Mouse (Mus musculus) embryonic facial prominence, embryonic 14.5 days (tissue): Measurements from ENCODE around the gene Dnah10. TPM values are rescaled to one million over a fixed set of nuclear protein-coding genes. Genes with fewer than 3 reads are reported as not detected.

Experiments used
- ATAC-seq: fragments of 200-750 bp; cut with Nextera tagmentation; 2 replicates; pipeline ENCODE4 v1.8.0; 2017; ENCODE audit warnings: low read depth, moderate number of reproducible peaks, moderate TSS enrichment
- DNase-seq: peaks from one replicate; pipeline ENCODE4 v3.0.0-alpha.2; 2015; ENCODE audit warnings: low spot score
- H3K27ac ChIP-seq: fragments of 300-500 bp; sonication (generic); replicated peaks from 2 replicates; pipeline ENCODE4 v1.5.1; 2014; ENCODE audit warnings: low read depth, mild to moderate bottlenecking, low read length, moderate library complexity
- H3K27me3 ChIP-seq: fragments of 300-500 bp; sonication (generic); replicated peaks from 2 replicates; pipeline ENCODE4 v1.6.1; 2014; ENCODE audit warnings: low read length; ENCODE audit not compliant: control insufficient read depth, insufficient read depth
- H3K36me3 ChIP-seq: fragments of 300-500 bp; sonication (generic); 2 replicates; pipeline ENCODE4 v1.6.1; 2014; ENCODE audit warnings: low read length, mixed read lengths; ENCODE audit not compliant: control insufficient read depth, insufficient read depth
- H3K4me1 ChIP-seq: fragments of 300-500 bp; sonication (generic); 2 replicates; pipeline ENCODE4 v1.6.1; 2014; ENCODE audit warnings: antibody characterized with exemption, low read length; ENCODE audit not compliant: control insufficient read depth, insufficient read depth
- H3K4me2 ChIP-seq: fragments of 300-500 bp; sonication (generic); 2 replicates; pipeline ENCODE4 v1.6.1; 2014; ENCODE audit warnings: low read depth, mild to moderate bottlenecking, low read length, moderate library complexity, mixed read lengths
- H3K4me3 ChIP-seq: fragments of 300-500 bp; sonication (generic); 2 replicates; pipeline ENCODE4 v1.5.1; 2014; ENCODE audit warnings: low read depth, mild to moderate bottlenecking, low read length
- H3K9ac ChIP-seq: fragments of 300-500 bp; sonication (generic); 2 replicates; pipeline ENCODE4 v1.6.1; 2014; ENCODE audit warnings: low read depth, mild to moderate bottlenecking, low read length, moderate library complexity, mixed read lengths
- H3K9me3 ChIP-seq: fragments of 300-500 bp; sonication (generic); 2 replicates; pipeline ENCODE4 v1.6.1; 2016; ENCODE audit warnings: low read length; ENCODE audit not compliant: control insufficient read depth
- WGBS: fragments of 180-500 bp; shearing (Covaris S2); extraction: QIAGEN DNeasy Blood & Tissue Kit; methylation state at CpG from one replicate; pipeline ENCODE4 v1.1.7; 2014; 5-methylcytosine and 5-hydroxymethylcytosine counted together
- polyA plus RNA-seq: library from polyadenylated mRNA; unstranded; fragments of >200 nt; fragmentation: Nextera tagmentation; extraction: Ambion mirVana; gene quantifications from 2 replicates; pipeline ENCODE4 v1.2.1, GENCODE M21; 2014

Dnah10 gene
- polyA plus RNA-seq, 1 experiment from 2014 or later = 0.39 TPM

DNA sequence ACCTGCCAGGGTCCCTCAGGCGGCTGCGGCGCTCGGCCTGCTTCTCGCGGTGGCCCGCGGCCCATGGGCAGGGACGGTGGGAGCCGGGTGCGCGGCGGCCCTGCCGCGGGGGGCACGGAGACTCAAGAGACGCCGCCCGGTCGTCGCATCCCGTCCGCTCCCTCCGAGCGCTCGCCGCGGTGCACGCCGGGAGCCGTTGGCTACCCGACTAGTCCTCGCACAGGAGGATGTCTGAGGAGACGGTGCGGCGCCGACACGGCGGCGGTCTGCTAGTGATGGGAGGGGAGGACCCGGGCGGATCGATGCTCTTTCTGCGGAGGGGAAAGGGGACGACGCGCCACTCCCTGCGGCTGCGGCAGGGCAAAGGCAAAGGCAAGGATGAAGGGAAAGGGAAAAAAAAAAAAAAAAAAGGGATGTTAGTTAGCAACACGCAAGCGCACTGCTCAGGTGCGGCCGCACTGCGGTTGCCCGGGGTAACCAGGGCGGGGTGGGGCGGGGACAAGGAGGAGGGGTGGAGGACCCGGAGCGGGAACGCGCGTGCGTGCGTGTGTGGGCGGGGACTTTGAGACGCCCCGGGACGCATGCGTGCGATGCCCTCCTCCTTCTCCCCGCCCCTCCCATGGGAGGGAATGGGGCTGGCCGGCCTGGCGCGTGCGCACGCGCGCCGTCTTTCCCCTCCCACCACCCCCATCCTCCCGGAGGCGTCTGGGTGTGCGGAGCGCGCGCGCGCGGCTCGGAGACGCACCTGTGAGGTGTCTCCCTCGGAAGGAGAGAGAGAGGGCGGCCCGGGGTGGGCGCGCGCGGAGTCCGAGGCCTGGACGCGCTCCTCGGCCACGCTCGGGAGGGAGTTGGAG, 137.4 kb downstream of the Dnah10 start, which contains the start of the genes Ccdc92 and Zfp664:
TSS of gene Ccdc92 (minus strand) at position 412 of the 854 bp plus-strand sequence.
TSS of gene Zfp664 (plus strand) at position 679 of the 854 bp plus-strand sequence.
- ATAC-seq (peak; percentile 95), DNase-seq (peak; percentile 99)
- Histone ChIP-seq H3K4me1 (peaks cover 9% of the 10 kb centered on the region), H3K27me3 (peaks cover 20% of the 10 kb centered on the region), H3K36me3 (peaks cover 14% of the 10 kb centered on the region; the same call in 1 of the 2 replicates), H3K27ac (peak within 1 kb of the TSS; percentile 88), H3K4me3 (peak within 1 kb of the TSS; percentile 96), H3K9me3 (no peaks in the 10 kb centered on the region), H3K4me2 (peak within 1 kb of the TSS; percentile 96), H3K9ac (peak within 1 kb of the TSS; percentile 89)
- 0% methylated on average over 55 of the region's 103 CpGs for WGBS

DNA sequence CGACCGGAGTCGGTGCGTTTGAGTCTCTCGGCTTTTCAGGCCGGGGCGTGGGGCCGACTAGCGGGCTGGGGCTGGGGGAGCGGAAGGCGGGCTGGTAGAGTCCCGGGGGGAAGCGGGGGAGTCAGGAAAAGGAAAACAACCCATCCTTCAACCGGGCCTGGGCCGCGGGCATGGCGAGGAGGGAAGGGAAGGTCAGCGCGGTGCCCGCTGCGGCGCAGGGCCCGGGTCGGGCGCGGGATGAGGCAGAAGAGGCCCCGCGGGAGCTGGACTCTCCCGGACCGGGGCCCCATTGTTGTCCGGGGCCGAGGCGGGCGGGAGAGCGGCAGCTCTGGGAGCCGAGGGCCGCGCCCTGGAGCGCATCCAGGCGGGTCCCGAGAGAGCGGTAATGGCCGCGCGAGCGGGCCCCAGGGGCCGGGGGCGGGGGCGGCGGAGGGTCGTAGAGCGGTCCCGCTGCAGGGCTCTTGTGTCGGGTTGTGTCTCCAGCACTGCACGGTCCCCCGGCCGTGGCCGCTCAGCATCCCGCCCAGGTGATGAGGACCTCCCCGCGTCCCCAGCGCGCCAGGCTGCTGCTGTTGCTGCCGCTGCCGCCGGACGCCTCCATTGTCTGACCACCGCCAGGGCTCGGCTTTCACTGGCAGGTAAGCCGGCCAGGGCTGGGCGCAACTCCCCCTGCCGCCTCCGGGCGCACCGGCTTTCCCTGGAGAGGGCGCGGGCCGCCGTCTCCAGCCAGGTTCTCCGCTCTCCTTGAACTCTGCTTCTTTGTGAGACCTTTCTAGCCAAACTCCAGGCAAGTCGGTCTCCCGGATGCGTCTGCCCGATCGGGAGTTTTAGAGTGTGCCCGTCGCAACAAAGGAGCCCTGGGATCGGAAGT, 138.2 kb downstream of the Dnah10 start:
- peaks cover 14% of the 10 kb centered on the region; the same call in 1 of the 2 replicates for H3K36me3 ChIP-seq
- H3K9ac ChIP-seq = peak overlapping the region; percentile 89
- no peaks in the 10 kb centered on the region for H3K9me3 ChIP-seq
- ATAC-seq (peak; percentile 41), DNase-seq (peak; percentile 24)
- WGBS = under 1% methylated on average over 37 of the region's 88 CpGs
- H3K27me3 ChIP-seq = peaks cover 20% of the 10 kb centered on the region
- peaks cover 9% of the 10 kb centered on the region for H3K4me1 ChIP-seq
- H3K4me3 ChIP-seq = peak overlapping the region; percentile 96
- H3K27ac ChIP-seq = peak overlapping the region; percentile 88
- H3K4me2 ChIP-seq = peak overlapping the region; percentile 85

DNA sequence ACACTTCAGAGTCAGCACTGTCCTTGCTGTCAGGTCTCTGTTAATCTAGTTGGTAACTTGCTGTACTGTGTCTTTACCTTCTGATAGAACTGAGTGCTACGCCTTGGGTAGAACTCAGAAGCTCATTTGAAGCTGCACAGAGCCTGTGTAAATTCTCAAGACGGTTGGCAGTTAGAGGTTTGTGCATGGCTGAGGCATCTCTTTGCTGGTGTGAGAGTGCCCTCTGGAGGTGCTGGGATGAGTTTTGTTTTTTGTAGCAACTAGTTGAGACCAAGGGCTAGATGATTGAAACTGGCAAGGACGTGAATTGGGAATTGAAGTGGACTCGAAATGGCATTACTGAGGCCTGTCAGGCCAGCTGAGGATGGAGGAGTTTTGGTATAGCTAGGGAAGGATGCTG, 144.1 kb downstream of the Dnah10 start:
- Histone ChIP-seq H3K36me3 (peaks cover 20% of the 10 kb centered on the region; the same call in 1 of the 2 replicates), H3K4me2 (no peak overlapping the region), H3K4me1 (peaks cover 4% of the 10 kb centered on the region; the same call in 1 of the 2 replicates), H3K27me3 (no peaks in the 10 kb centered on the region), H3K4me3 (no peak overlapping the region), H3K9me3 (no peaks in the 10 kb centered on the region), H3K27ac (no peak overlapping the region), H3K9ac (no peak overlapping the region)
- 48% methylated on average over 4 of the region's 4 CpGs for WGBS
- DNase-seq = peak; percentile 78
- no peak for ATAC-seq

DNA sequence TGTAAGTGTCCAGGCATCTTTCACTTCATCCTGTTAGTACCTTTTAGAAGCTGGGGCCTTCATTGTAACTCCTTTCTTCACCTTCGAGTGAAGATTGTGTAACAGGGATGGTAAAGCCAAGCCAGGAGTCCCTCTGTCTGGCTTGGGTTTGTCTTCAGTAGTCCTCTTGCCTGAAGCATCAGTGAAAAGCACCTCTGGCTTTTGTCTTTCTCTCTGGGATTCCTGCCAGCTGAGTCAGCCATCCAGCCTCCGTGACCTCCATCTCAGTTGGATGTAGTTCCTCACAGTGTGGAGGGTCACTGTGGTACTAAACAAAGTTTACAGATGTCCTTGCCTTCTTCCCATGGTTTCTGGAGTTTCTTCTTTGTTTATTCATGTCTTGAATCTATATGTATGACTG, 147.1 kb downstream of the Dnah10 start:
- WGBS = 55% methylated on average over 2 of the region's 2 CpGs
- Histone ChIP-seq H3K9ac (no peak overlapping the region), H3K9me3 (no peaks in the 10 kb centered on the region), H3K4me3 (no peak overlapping the region), H3K27me3 (no peaks in the 10 kb centered on the region), H3K4me1 (no peaks in the 10 kb centered on the region), H3K27ac (no peak overlapping the region), H3K36me3 (peaks cover 14% of the 10 kb centered on the region; the same call in 1 of the 2 replicates), H3K4me2 (no peak overlapping the region)
- no peak for DNase-seq
- ATAC-seq = no peak

DNA sequence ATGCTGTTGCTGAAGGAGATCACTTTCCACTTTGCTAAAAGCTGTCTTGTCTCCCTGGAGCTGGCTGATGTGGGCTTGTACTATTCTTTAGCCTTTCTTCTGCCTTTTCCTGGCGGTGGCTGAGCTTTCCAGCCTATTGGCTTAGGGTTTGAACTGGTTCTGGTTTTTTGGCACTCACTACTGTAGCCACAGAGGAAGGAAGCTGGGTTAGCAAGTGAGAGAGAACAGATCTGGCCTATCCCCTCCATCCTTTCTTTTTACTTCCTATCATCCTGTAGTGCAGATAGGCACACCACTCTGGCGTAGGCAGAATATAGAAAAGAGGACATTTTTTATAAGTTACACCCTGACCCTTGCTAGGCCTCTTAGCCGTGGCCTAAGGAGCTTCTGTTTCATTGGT, 148.2 kb downstream of the Dnah10 start:
- Histone ChIP-seq H3K9ac (no peak overlapping the region), H3K4me1 (no peaks in the 10 kb centered on the region), H3K9me3 (no peaks in the 10 kb centered on the region), H3K36me3 (peaks cover 19% of the 10 kb centered on the region), H3K4me2 (no peak overlapping the region), H3K4me3 (no peak overlapping the region), H3K27ac (no peak overlapping the region), H3K27me3 (no peaks in the 10 kb centered on the region)
- 86% methylated on average over 3 of the region's 3 CpGs for WGBS
- ATAC-seq = no peak
- no peak for DNase-seq

DNA sequence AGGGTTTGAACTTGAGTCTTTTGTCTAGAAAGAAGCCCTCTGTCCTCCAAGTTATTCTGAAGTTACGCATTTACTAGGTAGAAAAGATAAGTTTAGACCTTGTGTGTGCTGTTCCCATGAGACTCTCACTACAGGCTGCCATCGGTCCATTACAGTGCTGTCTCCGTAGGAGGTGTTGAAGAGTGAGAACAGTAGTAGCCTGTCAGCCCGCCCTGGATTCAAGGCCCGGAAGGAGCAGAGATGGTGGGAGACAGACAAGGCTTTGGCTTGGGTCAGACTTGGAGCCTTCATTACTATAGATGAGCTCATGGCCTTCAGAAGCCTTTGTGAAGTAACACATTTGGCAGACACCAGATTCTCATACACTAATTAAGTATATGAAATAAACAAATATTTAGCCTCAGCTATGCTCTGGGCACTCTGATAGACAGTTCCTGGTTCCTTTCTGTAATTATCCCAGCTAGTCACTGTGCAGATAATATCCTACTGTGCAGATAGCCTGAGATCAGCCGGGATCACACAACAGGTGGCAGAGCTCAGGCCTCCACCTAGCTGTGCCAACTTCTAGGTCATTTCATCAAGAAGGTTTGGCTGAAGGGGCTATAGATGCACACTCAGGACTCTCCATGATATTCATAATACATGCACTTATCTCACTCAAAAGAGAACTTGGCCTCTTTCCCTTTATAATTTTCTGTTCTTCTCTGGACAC, 149.2 kb downstream of the Dnah10 start:
- Histone ChIP-seq H3K9ac (no peak overlapping the region), H3K4me2 (no peak overlapping the region), H3K4me1 (no peaks in the 10 kb centered on the region), H3K36me3 (peaks cover 20% of the 10 kb centered on the region), H3K27ac (no peak overlapping the region), H3K27me3 (no peaks in the 10 kb centered on the region), H3K4me3 (no peak overlapping the region), H3K9me3 (no peaks in the 10 kb centered on the region)
- 94% methylated on average over 6 of the region's 6 CpGs for WGBS
- DNase-seq (no peak), ATAC-seq (no peak)

DNA sequence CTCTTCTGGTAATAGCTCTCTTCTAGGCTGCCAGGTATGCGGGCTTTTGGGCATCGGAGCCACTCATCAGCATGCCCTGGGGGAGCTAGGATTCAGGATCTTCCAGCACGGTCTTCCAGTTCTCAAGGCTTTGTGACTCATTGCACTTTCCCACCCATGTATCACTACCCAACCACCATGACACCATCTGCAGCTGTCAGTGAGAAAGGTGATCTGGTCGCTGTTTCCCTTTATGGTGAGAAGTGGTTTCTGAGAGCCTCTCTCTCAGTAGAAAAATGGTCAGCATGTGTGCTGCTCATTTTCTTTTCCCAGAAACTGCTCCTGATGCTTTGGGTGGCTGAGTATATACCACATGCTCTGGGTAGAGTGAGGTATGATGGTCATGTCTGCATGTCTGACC, 154.4 kb downstream of the Dnah10 start:
- no peaks in the 10 kb centered on the region for H3K9me3 ChIP-seq
- H3K4me3 ChIP-seq = no peak overlapping the region
- DNase-seq (no peak), ATAC-seq (no peak)
- 78% methylated on average over 4 of the region's 4 CpGs for WGBS
- H3K27me3 ChIP-seq = no peaks in the 10 kb centered on the region
- no peak overlapping the region for H3K9ac ChIP-seq
- no peaks in the 10 kb centered on the region for H3K4me1 ChIP-seq
- no peak overlapping the region for H3K27ac ChIP-seq
- H3K36me3 ChIP-seq = peaks cover 32% of the 10 kb centered on the region
- no peak overlapping the region for H3K4me2 ChIP-seq

DNA sequence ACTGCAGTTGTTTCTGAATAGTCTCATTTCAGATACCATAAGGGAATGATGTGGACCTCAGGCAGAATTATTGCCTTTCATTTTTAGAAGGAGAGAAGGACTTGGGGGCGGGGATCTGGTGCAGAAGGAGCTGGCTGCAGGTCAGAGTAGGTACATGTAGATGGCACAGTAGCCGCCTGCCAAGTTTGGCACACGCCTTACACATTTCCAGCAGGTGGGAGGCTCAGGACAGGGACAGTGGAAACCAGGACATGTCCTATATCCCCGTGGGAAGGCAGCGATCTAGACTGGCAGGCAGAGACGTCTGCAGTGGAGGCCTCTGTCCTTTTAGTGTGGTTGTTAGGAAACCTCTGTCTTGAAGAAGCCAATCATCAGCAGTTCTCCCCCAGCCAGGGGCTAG, 154.9 kb downstream of the Dnah10 start:
- H3K27me3 ChIP-seq = no peaks in the 10 kb centered on the region
- no peaks in the 10 kb centered on the region for H3K9me3 ChIP-seq
- ATAC-seq (no peak), DNase-seq (no peak)
- H3K4me3 ChIP-seq = no peak overlapping the region
- 89% methylated on average over 6 of the region's 6 CpGs for WGBS
- H3K36me3 ChIP-seq = peaks cover 37% of the 10 kb centered on the region
- no peak overlapping the region for H3K4me2 ChIP-seq
- no peaks in the 10 kb centered on the region for H3K4me1 ChIP-seq
- H3K9ac ChIP-seq = no peak overlapping the region
- H3K27ac ChIP-seq = no peak overlapping the region
